17 mouse cellular contexts compared by ENCODE assay signal in genomic region chr4:95877436-95877835, GRCm38 (mm10).
"Had no signal": no experiment of that assay in that cellular context is flagged by ENCODE, and none has a peak within 500 bp of the region (broad histone marks: within the 10 kb centered on the region; RNA-seq: fewer than 3 reads in every experiment).

No protein-coding gene starts in this region.

- H3K4me2 ChIP-seq: limb, embryonic 12.5 days; liver, embryonic 13.5 days; midbrain, embryonic 11.5 days; midbrain, embryonic 15.5 days; neural tube, embryonic 12.5 days had no signal

- H3K4me3 ChIP-seq: layer of hippocampus, adult 2 months; limb, embryonic 12.5 days; liver, embryonic 13.5 days; megakaryocyte, embryonic 14.5 days; midbrain, embryonic 15.5 days; neural tube, embryonic 12.5 days had no signal

- H3K27ac ChIP-seq: layer of hippocampus, adult 2 months; limb, embryonic 12.5 days; liver, embryonic 13.5 days; macrophage; midbrain, embryonic 15.5 days; neural tube, embryonic 12.5 days had no signal

- H3K4me1 ChIP-seq: liver, embryonic 13.5 days; megakaryocyte, embryonic 14.5 days; midbrain, embryonic 15.5 days had no signal

- ATAC-seq: liver, postnatal 0 days; midbrain, embryonic 15.5 days had no signal

- H3K9me3 ChIP-seq: limb, embryonic 12.5 days; liver, embryonic 13.5 days; megakaryocyte, embryonic 14.5 days; midbrain, embryonic 15.5 days; neural tube, embryonic 12.5 days had no signal

- H3K27me3 ChIP-seq: limb, embryonic 12.5 days; liver, embryonic 13.5 days; megakaryocyte, embryonic 14.5 days; midbrain, embryonic 15.5 days; neural tube, embryonic 12.5 days had no signal

- H3K36me3 ChIP-seq: limb, embryonic 12.5 days; liver, embryonic 13.5 days; midbrain, embryonic 15.5 days; neural tube, embryonic 12.5 days had no signal

- DNase-seq: kidney, adult 9 months; kidney, postnatal 10 days; kidney, postnatal 4 days; liver; liver, embryonic 13.5 days; liver, postnatal 0 days; right cerebral cortex, postnatal 4 days; spleen, adult 18-20 months; thymus, adult 18-20 months; thymus, postnatal 14 days had no signal

- H3K9ac ChIP-seq: limb, embryonic 12.5 days; liver, embryonic 13.5 days; liver, postnatal 0 days; midbrain, embryonic 15.5 days; neural tube, embryonic 12.5 days had no signal
